Mouse (Mus musculus) thymus, adult 2 months (tissue): ENCODE measurements around the gene Hip1.

Experiments used
- CTCF ChIP-seq: fragments of 200-500 bp; IDR thresholded peaks from 2 replicates; pipeline ENCODE4 v1.5.1; 2012; ENCODE audit warnings: mild to moderate bottlenecking, control low read depth, low read length, moderate library complexity, borderline replicate concordance; ENCODE audit not compliant: control insufficient read depth, poor library complexity, insufficient read depth; ENCODE audit errors: extremely low read depth
- POLR2A ChIP-seq: fragments of 200-500 bp; IDR thresholded peaks from 2 replicates; pipeline ENCODE4 v1.6.1; 2012; ENCODE audit warnings: mild to moderate bottlenecking, low read length, control low read depth, moderate library complexity; ENCODE audit not compliant: control insufficient read depth, poor library complexity, insufficient read depth; ENCODE audit errors: extremely low read depth

- TF ChIP-seq CTCF (no peak), POLR2A (no peak)
Measured at GRCm38 (mm10) chr5:135454256-135454655, 90.7 kb downstream of the Hip1 start.
